Mouse (Mus musculus): ENCODE measurements around the gene Pm20d1.

DNA sequence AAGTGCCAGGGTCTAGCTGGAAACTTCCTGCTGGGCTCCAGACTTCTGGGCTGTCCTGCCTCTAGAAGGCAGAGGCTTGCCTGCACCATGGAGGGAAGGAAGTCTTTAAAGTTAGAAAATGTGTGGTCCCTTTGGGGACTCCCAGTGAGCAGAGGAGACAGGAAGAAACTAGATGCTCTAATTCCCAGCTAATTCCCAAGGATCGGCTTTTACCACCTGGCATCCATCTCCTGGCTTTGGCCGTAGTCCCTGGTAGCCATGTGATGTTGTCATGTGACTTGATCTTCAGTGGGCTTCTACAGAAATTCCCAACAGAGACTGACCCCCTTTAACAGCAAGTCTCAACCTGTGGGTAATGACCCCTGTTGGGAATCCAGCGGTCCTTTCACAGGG lies 36.8 kb upstream of the Pm20d1 start:
- no peak for TF ChIP-seq CTCF (IDR thresholded peaks at IDR 0.05; ENCODE audit: low read depth, low read length)
- no peak for TF ChIP-seq TAL1 (conservative IDR thresholded peaks at IDR 0.05; ENCODE audit: low read depth, low read length)
- no peak for TF ChIP-seq POLR2AphosphoS5 (IDR thresholded peaks at IDR 0.05; ENCODE audit: insufficient replicate concordance, low read depth, low read length)
- TF ChIP-seq GATA1 (IDR thresholded peaks at IDR 0.05; ENCODE audit: borderline replicate concordance, low read length), result no peak
